Mouse (Mus musculus) left cerebral cortex, adult 11 months (tissue): ENCODE data around the gene Gm28053.

Experiments
- DNase-seq: peaks from one replicate; pipeline ENCODE4 v3.0.0; 2022; ENCODE audit warnings: low spot score

Gene Gm28053

GRCm38 (mm10) chr6:48692962-48693361, 25.4 kb upstream of the Gm28053 start:
- no peak for DNase-seq

GRCm38 (mm10) chr6:48696830-48697554, 21.4 kb upstream of the Gm28053 start:
- no peak for DNase-seq

- DNase-seq: no peak
Measured at GRCm38 (mm10) chr6:48697555-48697930, 20.9 kb upstream of the Gm28053 start.

GRCm38 (mm10) chr6:48698066-48698856, 20.1 kb upstream of the Gm28053 start:
- no peak for DNase-seq

- no peak for DNase-seq
Measured at GRCm38 (mm10) chr6:48698888-48699287, 19.5 kb upstream of the Gm28053 start.

GRCm38 (mm10) chr6:48700251-48701075, 17.9 kb upstream of the Gm28053 start:
- no peak for DNase-seq

GRCm38 (mm10) chr6:48702146-48702545, 16.3 kb upstream of the Gm28053 start:
- DNase-seq: no peak

- DNase-seq: no peak
Measured at GRCm38 (mm10) chr6:48702601-48703000, 15.8 kb upstream of the Gm28053 start.

GRCm38 (mm10) chr6:48704146-48704545, 14.3 kb upstream of the Gm28053 start:
- no peak for DNase-seq

GRCm38 (mm10) chr6:48706130-48706529, 12.3 kb upstream of the Gm28053 start:
- DNase-seq: no peak

- DNase-seq: no peak
Measured at GRCm38 (mm10) chr6:48720326-48720725, 1.9 kb downstream of the Gm28053 start.

GRCm38 (mm10) chr6:48723468-48723867, 5.1 kb downstream of the Gm28053 start:
- no peak for DNase-seq

GRCm38 (mm10) chr6:48725476-48725875, 7.1 kb downstream of the Gm28053 start:
- DNase-seq: no peak

GRCm38 (mm10) chr6:48727761-48728160, 9.4 kb downstream of the Gm28053 start:
- no peak for DNase-seq

GRCm38 (mm10) chr6:48732864-48733304, 14.5 kb downstream of the Gm28053 start:
- no peak for DNase-seq

- no peak for DNase-seq
Measured at GRCm38 (mm10) chr6:48733660-48734059, 15.3 kb downstream of the Gm28053 start.

GRCm38 (mm10) chr6:48737053-48737452, 18.6 kb downstream of the Gm28053 start:
- no peak for DNase-seq

- DNase-seq: no peak
Measured at GRCm38 (mm10) chr6:48737688-48738087, 19.3 kb downstream of the Gm28053 start.

- DNase-seq: no peak
Measured at GRCm38 (mm10) chr6:48738961-48739779, 20.8 kb downstream of the Gm28053 start, which contains the start of gene Gimap1. Gene Gimap1 (plus strand): TSS chr6:48739054.

- no peak for DNase-seq
Measured at GRCm38 (mm10) chr6:48739780-48740055, 21.3 kb downstream of the Gm28053 start.

- no peak for DNase-seq
Measured at GRCm38 (mm10) chr6:48740501-48741169, 22.2 kb downstream of the Gm28053 start.
